Mouse (Mus musculus) kidney, adult 11 months (tissue): ENCODE measurements around the gene Bzw2.
"Not testable (repeated sequence)": the region's sequence is repeated elsewhere in the genome, so short reads cannot be mapped to it uniquely, and the experiment has no call there.

Experiments
- DNase-seq: peaks from one replicate; pipeline ENCODE4 v3.0.0; 2022

Bzw2 gene

DNA sequence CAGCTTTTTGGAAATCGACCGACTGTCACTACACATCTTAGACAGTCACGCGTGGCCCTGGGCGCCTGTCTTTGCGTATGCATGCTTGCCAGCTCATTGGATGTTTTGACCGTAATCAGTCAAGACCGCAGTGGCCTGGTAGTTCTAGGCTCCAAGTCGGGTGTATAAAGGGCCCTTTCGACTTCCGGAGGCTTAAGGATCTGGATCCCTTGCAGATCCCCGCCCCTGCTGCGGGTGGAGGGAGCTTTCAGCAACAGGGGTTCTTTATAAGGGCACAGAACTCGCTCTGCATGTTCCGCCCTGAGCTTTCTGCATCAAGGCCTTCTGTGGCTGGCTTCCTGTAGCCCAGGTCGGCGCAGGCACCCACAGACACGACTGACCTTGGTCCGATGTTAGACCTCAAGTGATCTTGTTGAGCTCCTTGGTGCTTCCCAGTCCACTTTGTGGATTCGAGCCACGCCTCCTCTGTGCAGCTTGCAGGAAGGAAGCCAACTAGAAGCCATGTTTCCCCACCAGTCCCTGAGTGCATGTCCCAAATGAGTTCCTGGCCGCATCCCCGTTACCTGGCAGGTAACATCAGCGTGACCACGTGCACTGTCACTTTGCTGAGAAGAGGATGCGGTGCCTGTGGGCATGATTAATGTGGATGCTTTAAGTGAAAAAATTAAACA is at the start of gene Bzw2:
Gene Bzw2, minus strand, starts transcription at position 443 of the 671 bp plus-strand sequence.
- peak; percentile 82 for DNase-seq

DNA sequence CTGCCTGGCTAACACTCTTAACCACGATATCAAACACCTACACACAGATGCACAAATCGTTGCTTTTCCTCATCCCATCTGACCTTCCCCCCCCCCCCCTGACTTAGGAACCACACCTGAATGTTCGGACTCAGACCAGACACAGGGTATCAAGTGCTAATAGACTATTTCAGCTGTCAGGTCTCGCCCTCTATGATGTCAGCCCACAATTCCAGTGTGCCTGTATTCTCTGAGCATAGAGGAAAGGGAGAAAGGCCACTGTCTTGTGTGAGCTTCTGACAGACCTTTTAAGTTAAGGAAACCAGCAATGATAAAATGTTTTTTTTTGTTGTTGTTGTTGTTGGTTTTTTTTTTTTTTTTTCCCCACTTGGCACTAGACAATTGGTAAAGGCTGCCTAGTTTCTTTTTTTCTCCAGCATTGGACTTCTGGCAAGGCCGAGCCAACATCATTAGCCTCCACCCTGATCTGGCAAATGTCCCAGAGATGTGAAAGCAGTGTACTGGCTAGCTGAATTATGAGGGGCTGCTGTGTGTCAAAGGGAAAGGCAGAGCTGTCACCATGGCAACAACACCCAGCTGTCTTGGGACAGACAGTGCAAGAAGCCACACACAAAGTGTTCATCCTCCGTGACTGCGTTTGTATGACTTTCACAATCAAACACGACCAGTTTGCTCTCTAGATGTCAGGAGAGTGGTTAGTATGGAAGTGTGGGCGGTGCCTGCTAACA is 49.4 kb upstream of the Bzw2 start:
- DNase-seq: peak; percentile 59

DNA sequence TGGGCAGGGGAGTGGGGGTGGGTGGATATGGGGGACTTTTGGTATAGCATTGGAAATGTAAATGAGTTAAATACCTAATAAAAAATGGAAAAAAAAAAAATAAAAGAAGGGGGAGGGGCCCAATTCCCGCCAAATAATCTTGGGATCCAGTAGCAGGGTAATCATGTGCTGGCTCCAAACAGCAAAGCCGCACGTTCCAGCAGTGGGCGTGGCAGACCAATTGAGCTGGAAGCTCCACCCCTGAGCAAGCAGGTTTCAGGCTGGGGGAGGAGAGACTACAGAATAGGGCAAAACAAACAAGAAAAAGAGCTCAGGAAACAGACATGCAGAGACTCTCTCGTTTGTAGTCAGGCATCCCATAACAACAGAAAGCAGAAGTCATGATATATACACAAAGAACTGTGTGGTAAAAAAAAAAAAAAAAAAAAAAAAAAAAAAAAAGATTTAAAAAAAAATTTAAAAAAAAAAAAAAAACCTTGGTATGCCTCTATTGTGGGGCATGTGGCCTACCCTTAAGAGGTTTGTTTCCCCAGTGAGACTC is 47.8 kb upstream of the Bzw2 start:
- DNase-seq: not testable (repeated sequence)

DNA sequence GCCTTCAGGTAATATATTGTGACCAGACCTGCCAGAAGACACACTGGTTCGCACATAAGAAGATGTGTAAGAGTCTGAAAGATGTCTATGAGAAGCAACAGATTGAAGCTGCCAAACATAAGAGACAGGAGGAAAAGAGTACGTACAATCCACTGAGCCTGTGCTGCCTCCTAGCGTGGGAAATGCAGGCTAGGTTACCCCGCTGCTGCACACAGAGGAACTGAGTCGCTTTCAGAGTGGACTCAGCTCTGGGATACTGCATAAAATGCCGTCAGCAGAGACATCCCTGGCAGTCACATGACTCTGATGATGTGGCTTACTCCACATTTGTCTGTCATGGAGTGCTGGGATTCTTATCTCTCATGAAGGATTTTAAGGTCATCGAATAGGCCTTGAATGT is 37.1 kb upstream of the Bzw2 start:
- no peak for DNase-seq

DNA sequence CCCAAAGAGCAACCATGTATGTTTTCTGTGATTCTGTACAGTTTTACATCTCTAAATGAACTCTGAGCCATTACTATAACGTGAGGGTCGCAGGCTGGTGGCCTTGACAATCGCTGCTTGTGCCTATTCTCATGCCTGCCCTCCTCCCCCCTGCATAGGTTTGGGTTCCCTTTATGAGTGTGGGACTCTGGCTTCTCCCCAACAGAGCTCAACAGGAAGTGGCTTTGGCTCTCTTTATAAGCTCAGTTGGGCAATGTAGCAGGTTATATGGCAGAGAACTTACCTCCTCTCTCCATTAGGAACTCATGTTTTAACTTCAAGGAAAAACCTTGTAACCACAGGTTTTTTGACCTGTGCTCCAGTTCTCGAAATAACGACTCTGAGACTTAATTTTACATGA is 32.5 kb upstream of the Bzw2 start:
- no peak for DNase-seq

DNA sequence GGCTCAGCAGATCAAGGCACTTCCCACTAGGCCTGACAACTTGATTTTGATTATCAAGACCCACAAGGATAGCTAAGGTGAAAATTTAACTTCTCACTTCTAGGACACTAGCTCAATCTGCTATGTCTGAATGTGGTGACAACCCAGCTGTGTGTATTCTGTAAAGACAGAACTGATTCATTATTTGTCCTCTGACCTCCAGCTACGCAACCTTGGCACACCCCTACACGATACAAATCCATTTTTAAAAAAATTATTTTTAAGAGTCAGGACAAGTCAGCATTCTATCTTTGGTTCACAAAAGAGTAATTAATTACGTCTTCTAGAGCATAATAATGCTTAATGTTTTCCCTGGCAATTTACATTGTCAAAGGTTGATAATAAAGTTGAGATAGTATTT is 31.7 kb upstream of the Bzw2 start:
- no peak for DNase-seq

DNA sequence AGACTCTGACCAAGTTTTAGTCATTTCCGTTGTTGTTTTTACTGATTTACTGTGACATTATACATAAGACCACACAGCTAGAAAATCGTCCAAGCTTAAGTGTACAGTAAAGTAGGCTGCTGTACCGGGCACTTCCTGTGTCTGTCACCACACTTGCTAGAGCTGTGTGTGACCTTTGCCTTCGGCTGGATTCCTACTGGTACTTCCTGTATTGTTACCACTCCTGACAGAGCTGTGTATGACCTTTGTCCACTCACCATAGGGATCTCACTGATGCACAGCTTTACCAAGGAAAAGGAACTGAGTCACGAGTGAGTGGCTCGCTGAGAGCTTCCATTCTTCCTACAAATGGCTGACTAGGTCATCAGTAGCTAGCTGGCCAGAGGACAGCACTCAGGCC is 29.2 kb upstream of the Bzw2 start:
- DNase-seq: no peak

DNA sequence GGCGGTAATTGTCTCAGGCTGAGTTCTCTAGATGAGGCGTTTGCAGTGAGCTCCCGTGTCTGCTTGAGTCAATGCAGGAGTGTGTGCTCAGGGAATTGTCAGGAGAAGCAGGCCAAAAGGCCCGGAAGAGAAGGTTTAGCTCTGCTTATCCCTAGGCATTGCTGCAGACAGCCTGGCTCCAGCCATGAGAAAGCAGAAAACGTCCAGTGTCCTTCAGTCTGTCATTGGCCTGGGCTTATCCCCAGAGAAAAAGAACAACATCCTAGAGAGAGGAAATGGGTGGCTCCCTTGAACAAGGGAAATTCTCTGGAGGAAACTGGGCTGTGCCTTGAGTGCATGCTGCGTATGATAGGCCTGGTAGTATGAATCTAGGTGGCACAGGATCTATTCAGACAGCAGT is 24.7 kb upstream of the Bzw2 start:
- DNase-seq: peak; percentile 29

DNA sequence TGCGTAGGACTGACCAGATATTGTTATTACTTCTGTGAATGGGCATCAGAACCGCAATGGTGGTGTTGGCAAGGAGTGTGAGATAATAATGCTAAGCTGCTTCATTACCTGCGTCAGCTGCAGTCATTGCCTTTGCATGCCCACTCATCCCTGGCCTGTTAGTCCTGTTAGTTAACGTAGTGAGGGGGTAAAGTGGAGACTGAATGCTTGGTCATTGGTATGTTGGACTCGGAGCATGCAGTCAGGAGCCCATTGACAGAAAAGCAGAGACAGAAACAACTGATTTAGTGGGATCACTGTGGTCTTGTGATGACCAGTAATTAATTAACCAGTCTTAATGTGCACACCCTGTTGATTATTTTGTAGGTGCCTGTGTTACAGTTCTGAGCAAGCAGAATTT is 19.3 kb upstream of the Bzw2 start:
- DNase-seq: no peak

DNA sequence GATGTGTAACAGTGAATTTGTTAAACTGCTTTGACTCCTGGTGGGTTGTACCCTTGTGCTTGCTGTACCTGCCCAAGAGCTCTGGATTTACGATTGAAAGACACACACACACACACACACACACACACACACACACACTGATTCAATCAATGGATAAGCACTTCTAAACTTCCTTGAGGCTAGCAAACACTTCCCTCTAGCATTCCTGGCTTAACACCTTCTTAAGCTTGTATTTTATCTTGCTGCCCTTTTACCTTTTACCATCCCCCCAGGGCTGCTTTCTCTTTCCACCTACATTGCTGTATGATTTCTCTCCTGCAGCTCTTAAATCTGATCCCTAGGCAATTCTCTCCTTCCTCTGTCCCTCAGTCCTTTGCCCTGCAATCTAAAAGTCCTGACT is 7.4 kb upstream of the Bzw2 start:
- no peak for DNase-seq

DNA sequence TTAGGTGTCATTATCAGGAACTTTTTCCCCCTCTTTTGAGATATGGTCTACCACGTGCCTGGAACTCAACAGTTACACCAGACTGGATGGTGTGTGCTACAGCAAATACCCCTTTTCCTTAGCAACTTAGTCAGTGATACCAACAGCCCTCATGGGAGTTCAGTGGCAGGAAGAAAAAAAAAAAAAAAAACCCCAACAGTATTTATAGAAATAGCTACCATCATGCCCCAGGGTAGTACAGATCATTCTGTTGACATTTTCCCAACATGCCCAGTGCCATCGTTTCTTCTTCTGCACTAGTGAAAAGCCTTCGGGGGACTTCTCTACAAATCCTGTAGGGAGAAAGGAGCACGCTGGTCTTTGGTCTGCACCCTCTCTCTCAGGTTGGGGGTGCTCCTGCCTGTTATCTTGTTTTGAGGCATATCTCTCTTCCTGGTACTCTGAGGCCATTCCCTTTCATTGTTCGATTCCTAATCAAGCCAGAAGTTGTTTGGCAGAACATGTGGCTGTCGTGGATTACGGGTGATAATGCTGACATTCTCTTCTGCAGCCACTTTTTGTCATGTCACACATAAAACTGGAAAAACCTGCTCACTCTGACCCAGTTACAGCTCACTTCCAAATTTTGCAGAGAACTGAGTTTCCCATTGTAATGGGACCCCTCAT is 6.4 kb upstream of the Bzw2 start:
- DNase-seq: no peak

DNA sequence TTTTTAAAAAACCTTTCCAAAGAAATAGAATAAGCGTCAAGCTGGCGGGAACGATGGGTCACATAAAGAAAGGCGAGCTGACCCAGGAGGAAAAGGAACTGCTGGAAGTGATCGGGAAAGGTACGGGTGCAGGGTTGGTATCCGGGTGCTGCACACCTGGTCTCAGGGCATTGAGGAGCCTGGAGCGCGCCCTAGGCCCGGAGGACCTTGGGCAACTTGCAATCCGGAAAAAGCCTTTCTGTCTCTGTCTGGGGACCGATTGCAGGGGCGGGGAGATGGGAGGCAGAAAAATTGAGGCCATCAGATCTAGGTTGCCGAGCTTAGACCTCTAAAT is 609 bp downstream of the Bzw2 start:
- no peak for DNase-seq

DNA sequence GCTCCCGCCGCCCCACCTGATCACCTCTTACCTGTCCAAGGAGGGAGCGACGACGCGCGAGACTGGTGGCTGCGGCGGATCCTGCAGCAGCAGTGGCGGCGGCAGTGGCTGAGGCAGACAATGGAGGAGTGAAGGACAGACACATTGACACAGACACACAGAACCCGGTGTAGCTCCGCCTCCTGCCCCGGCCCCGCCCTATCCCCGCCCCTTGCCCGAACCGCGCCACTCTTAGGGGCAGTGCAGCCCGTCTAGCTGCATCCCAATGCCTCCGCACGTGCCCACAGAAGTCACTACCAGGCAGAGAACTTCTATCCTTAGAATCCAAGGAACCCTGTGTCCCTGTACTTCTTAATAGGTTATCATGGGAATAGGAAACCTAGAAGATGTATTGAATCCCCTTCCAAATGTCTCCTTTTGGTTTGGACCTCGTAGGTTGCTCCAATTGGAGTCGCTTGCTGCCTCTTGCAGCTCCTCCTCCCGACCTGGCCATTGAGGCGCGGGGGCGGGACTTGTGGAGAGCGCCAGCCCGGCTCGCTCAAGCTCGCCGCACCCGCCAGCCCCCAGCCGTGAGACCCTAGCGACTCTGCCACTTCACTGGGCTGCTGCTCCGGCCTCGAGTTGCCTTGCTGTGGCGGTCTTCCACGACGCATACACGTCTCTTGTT is 1.1 kb downstream of the Bzw2 start, which contains the start of gene Ankmy2:
Gene Ankmy2, plus strand, starts transcription at position 478 of the 667 bp plus-strand sequence.
- peak; percentile 89 for DNase-seq

DNA sequence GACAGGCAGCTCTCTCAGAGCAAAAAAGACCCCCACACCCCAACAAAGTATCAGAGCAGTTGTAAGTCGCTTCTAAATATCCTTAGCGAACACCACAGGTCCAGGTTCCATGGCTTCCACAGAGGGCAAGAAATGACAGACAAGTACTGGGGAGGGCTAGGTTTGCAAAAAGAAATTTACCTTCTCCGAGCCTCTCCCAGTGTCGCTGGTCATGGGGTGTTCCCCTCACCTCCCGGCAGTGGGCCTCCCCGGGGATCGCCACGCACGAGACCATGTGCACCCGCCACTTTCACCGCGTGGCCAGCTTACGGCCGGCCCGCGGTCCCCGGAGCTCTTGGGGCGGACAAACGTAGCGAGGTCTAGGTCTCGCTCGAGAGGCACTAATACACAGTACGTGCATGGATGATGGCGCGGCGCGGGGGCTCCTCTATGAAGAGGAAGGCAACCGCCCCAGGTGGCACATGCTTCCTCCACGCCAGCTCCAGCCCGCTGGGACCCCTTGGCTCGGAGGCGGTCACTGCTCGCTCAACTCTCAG is 1.7 kb downstream of the Bzw2 start:
- DNase-seq: no peak

DNA sequence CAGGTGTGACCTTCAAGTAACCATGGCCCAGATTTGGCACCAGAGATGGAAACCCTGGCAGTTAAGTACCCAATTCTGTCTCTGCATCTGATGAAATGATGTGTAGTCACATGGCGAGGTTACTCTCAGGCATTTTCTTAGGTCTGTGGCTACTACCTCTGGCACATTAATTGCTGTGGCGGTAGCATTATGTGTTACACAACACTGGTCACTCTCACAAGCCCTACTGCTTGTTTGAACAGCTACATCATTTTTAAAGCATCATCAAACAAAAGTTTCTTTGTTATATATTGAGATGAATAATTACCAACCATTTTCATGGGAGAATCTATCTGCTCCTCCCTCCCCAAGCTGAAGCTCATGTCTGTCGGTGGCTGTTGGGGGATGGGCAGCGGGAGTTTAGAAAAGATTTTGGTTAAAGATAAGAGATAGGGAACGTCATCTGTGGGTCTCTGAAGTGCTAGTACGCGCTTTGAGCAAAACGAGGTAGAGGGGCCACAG is 2.7 kb downstream of the Bzw2 start:
- DNase-seq: peak; percentile 23

DNA sequence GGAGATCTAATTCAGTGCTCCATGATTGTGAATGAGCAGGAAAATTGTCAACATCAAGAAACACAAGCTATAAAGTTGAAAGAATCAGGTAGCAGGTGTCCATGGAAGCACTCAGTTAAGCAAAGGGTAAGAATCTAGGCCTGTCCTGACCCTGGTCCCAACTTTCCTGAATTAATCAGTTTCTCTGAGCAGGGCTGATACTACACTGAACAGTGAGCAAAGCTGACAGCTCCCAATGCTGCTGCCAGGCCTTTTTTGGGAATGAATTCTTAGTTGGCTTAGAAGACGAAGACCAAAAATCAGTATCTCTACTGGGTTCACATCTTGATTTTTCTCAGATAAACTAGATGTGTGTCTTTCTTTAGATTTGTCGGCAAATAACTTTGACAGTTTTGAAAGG is 7.1 kb downstream of the Bzw2 start:
- DNase-seq: no peak

DNA sequence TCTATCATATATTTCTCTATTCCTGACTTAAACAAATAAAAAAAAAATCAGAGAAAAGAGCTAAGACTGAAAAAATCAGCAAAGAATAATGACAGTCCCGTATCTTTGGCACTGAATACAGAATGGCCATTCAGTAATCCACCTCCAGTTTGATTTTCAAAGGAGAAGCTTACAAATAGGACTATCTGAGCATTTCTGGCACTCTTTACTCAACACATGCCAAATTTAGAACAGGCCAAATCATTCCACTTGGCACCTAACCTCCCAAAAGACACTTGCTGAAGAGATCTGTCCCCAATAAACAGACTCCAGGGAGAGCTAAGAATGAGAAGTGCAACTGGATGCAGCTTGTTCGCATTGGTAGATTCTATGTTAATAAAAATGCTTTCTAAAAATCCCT is 7.6 kb downstream of the Bzw2 start:
- DNase-seq: no peak

DNA sequence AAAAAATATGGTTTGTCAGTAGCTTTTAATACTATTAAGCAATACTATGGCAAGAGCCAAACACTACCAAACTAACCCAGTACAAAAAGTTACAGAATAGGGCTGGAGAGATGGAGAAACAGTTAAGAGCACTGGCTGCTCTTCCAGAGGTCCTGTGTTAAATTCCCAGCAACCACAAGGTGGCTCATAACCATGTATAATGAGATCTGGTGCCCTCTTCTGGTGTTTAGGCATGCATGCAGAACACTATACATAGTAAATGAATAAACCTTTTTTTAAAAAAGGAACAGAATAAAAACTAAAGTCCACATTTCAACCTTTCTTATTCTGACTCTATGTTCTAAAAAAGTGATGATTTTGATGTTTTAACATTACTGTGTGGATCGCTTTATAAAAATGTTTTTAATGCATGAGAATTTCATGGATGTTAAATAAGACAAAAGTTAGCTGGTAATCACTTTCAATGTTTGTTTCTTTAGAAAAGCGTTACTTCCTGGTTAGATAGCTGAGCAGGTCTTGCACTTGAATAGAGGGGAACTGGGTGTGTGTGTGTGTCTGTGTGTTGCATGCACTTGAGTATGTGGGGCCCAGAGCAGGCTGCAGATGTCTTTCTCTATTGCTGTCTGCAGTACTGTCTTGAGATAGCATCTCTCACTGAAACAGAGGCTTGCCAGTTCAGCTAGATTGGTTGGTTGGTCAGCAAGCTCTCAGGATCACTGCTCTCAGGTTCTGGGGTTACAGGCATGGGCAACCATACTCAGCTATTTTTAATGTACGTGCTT is 11.5 kb downstream of the Bzw2 start:
- no peak for DNase-seq

DNA sequence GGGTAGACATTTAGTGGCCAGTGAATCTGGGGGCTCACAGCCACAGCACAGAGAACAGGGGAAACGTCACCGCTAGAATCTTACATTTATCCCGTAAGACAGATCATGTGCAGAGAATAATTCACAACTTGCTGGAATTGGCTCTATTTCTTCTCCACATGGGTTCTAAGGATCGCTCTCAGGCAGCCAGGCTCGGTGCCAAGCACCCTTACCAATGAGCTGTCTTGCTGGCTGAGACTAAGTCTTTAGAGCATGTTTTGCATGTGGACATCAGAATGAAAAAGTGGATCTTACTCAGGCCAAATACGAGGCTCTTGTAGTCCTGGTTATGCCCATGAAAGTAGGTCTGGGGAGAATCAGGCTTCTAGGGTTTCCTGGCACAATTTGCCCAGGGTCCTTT is 17.5 kb downstream of the Bzw2 start:
- DNase-seq: no peak

DNA sequence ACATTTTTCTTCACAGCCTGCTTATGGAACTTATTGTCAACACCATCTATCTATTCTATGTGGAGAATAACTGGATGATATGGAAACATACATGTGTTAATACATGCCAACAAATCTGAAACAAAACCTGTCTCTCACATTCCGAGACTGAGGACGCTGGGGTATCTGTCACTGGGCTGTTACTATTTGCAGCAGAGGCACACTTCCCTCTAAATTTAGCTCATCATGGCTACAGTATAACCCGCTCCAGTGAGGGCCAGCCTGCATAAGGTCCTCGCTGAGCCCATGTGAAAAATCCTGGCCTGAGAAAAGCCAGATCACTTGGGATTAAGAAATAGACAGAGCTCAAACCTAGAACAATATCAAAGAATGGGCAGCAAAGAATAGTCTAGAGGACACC is 20.7 kb downstream of the Bzw2 start:
- DNase-seq: no peak

DNA sequence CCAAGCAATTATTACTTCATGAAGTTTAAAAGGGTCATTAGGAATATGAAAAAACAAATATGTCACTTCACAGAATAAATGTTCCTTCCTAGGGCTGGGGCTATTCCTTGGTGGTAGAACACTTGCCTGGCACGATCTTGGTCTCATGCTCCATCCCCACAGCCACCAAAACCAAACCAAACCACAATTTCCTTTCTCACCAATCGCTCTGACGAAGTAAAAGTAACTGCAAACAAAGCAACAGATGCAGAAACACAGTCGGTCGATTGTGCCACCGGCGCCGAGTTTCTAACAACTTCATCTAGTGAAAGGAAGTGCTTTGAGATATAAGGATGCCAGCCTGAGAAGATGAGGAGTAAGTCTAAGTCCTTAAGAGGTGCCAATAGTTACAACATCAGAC is 21.6 kb downstream of the Bzw2 start:
- DNase-seq: no peak

DNA sequence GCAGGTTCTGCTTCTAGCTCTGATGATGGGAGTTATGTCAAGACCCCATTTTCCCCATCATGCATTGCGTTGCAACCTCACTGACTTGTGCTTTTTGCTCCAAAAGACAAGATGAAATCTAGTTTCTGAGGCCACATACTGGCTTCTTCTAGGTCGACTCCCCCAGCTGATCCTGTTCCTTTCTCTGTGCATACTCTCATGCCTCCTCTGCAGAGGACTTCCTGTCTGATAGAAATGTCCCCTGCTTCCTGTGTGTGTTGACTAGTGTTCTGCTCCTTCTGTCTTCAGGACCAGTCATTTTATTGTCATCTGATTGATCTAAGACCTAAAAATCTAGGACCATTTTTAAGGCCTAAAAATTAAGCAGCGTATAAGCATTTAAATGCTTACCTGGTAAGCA is 22.5 kb downstream of the Bzw2 start:
- DNase-seq: no peak
